Mouse (Mus musculus) liver, postnatal 0 days (tissue): ENCODE results near the gene Synm.

Experiments
- CTCF ChIP-seq: sonication (generic); IDR thresholded peaks from 2 replicates; pipeline ENCODE4 v1.5.1; 2016; ENCODE audit warnings: antibody characterized with exemption, low read depth
- EP300 ChIP-seq: IDR thresholded peaks from 2 replicates; pipeline ENCODE4 v1.6.1; 2016; ENCODE audit warnings: antibody characterized with exemption, low read depth, mild to moderate bottlenecking

GRCm38 (mm10) chr7:67725016-67725415 lies 34.5 kb downstream of the Synm start:
- no peak for TF ChIP-seq CTCF
- TF ChIP-seq EP300, result no peak
